ENCODE assay signal across 9 mouse cellular contexts in genomic region chr17:3451077-3451476, GRCm38 (mm10).
DNase-seq lines count a peak whose midpoint lies in the region; ATAC-seq and TF ChIP-seq lines count a peak whose summit lies in the region.
"Had no signal": no experiment of that assay in that cellular context is flagged by ENCODE, and none has a peak within 500 bp of the region (broad histone marks: within the 10 kb centered on the region; RNA-seq: fewer than 3 reads in every experiment).

No protein-coding gene starts in this region.

- intact Hi-C loops in heart, postnatal 14 days (cut with DNase I) = loop anchor here (1.0 kb wide), 1 partner anchor 59 kb away; no protein-coding TSS in a partner anchor
- intact Hi-C loops in left cerebral cortex, adult 2 months (cut with DNase I) = no loop called here

- DNase-seq in heart, adult 11 months = peak; percentile 95
- DNase-seq in adrenal gland, adult 2 months = peak; percentile 75
- DNase-seq in embryo, embryonic 10.5 days (ENCODE audit: low spot score) = peak; percentile 64
- peak; percentile 50 to 69 for DNase-seq in heart, postnatal 14 days
- DNase-seq in left cerebral cortex, adult 2 months (ENCODE audit: extremely low spot score in 1 of 2, low spot score in 2 of 2) = peak; percentile 36 to 62
- DNase-seq in monocyte, adult 2 months (ENCODE audit: low read depth in 1 of 2, low spot score in 2 of 2) = peak; percentile 48 to 74

- no peak overlapping the region for H3K27ac ChIP-seq in heart, embryonic 12.5 days (ENCODE audit: poor library complexity, severe bottlenecking)
- no peak overlapping the region for H3K27ac ChIP-seq in left cerebral cortex, adult 2 months
- H3K27ac ChIP-seq in stomach, embryonic 16.5 days (ENCODE audit: low read length) = no peak overlapping the region
- H3K27ac ChIP-seq: limb, embryonic 15.5 days had no signal

- peaks cover 3% of the 10 kb centered on the region; the same call in 1 of the 2 replicates for H3K36me3 ChIP-seq in heart, embryonic 12.5 days
- H3K36me3 ChIP-seq in stomach, embryonic 16.5 days (ENCODE audit: control insufficient read depth, insufficient read depth, low read length) = no peaks in the 10 kb centered on the region

- 79% methylated on average over 2 of the region's 2 CpGs for WGBS in heart, embryonic 12.5 days
- 70% methylated on average over 2 of the region's 2 CpGs for WGBS in stomach, embryonic 16.5 days

- peak; percentile 89 for TF ChIP-seq CTCF in left cerebral cortex, adult 2 months (IDR thresholded peaks at IDR 0.05)

- peaks cover 3% of the 10 kb centered on the region; the same call in 1 of the 2 replicates for H3K4me1 ChIP-seq in heart, embryonic 12.5 days (replicated peaks)
- no peaks in the 10 kb centered on the region; the same call in 1 of the 2 replicates for H3K4me1 ChIP-seq in stomach, embryonic 16.5 days (ENCODE audit: control insufficient read depth, insufficient read depth, low read length)

- ATAC-seq in heart, embryonic 12.5 days (ENCODE audit: insufficient number of reproducible peaks, low FRiP score) = no peak
- peak; percentile 14; the same call in 1 of the 2 replicates for ATAC-seq in stomach, embryonic 16.5 days (ENCODE audit: insufficient read depth, low FRiP score)

- no peak overlapping the region for H3K4me3 ChIP-seq in heart, embryonic 12.5 days
- H3K4me3 ChIP-seq in left cerebral cortex, adult 2 months = no peak overlapping the region
- H3K4me3 ChIP-seq in stomach, embryonic 16.5 days (replicated peaks; ENCODE audit: low read length) = no peak overlapping the region
- H3K4me3 ChIP-seq: limb, embryonic 15.5 days had no signal

- H3K4me2 ChIP-seq in heart, embryonic 12.5 days = no peak overlapping the region
- H3K4me2 ChIP-seq in stomach, embryonic 16.5 days (ENCODE audit: low read depth, low read length) = no peak overlapping the region
- H3K4me2 ChIP-seq: limb, embryonic 15.5 days had no signal

- no peaks in the 10 kb centered on the region for H3K27me3 ChIP-seq in heart, embryonic 12.5 days (replicated peaks)
- H3K27me3 ChIP-seq in stomach, embryonic 16.5 days (ENCODE audit: control insufficient read depth, insufficient read depth, low read length) = no peaks in the 10 kb centered on the region
- H3K27me3 ChIP-seq: limb, embryonic 15.5 days had no signal

- no peaks in the 10 kb centered on the region for H3K9me3 ChIP-seq in heart, embryonic 12.5 days (replicated peaks)
- no peaks in the 10 kb centered on the region for H3K9me3 ChIP-seq in stomach, embryonic 16.5 days (replicated peaks; ENCODE audit: control insufficient read depth, low read length)
- H3K9me3 ChIP-seq: limb, embryonic 15.5 days had no signal

- H3K9ac ChIP-seq in heart, embryonic 12.5 days = no peak overlapping the region
- no peak overlapping the region for H3K9ac ChIP-seq in stomach, embryonic 16.5 days (ENCODE audit: low read length)
- H3K9ac ChIP-seq: limb, embryonic 15.5 days had no signal
